Mouse (Mus musculus) fibroblast of lung, adult 2 months (primary cell): ENCODE results near the gene Kif17.

Source experiments
- DNase-seq: peaks from one replicate; pipeline ENCODE4 v3.0.0-alpha.2; 2011; ENCODE audit warnings: low read depth

Kif17 gene

DNA sequence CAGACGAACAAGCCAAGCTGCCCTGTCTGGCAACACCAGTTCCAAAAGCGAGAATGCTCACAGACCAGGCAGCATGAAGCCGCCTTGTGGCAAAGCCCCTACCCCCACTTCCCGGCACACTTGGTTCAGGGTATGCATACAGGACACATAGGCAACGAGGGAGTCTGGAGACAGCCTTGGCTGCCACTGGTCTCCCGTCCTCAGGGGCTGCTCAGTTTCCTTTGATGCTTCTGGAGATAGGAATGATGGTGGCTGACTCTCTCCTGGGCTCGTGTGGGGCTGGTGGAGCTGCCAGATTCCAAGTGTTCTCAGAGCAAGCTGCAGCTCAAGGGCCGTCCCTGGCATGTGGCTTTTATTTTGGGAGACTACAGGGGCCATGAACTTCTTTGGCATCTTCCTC lies 91.2 kb downstream of the Kif17 start:
- DNase-seq, result no peak

DNA sequence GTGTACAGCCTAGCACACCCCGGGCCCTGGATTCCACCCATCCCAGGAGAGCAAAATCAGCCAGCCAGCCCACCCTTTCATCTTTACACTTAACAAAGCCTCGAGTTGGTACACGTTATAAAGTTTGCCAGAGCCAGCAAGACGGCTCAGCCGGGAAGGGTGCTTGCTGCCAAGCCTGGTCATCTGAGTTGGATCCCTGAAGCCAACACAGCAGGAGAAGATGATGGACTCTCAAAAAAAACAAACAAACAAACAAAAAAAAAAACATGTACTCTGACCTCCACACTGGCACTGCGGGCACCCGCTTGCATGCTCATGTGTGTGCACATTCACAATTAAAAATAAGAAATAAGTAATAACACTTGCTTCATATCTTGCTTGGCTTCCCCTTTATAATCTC lies 91.8 kb downstream of the Kif17 start:
- no peak for DNase-seq

DNA sequence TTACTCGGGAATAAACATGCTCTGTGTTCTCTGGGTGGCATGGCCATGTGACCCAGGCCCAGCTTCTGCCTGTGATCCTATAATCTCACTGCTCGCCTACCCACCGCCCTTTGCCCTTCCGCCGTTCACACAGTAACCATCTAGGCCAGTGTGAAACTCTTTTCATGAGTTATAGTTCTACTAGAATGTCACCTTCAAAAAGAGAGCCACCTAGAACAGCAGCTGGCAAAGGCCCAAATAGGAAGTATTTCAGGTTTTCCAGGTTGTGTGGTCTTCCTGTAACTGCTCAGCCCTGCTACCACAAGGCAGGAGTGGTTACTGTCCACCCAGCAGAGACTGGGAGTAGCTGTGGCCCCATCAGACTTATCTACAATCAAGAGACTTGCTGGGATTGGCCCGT lies 92.5 kb downstream of the Kif17 start:
- no peak for DNase-seq

DNA sequence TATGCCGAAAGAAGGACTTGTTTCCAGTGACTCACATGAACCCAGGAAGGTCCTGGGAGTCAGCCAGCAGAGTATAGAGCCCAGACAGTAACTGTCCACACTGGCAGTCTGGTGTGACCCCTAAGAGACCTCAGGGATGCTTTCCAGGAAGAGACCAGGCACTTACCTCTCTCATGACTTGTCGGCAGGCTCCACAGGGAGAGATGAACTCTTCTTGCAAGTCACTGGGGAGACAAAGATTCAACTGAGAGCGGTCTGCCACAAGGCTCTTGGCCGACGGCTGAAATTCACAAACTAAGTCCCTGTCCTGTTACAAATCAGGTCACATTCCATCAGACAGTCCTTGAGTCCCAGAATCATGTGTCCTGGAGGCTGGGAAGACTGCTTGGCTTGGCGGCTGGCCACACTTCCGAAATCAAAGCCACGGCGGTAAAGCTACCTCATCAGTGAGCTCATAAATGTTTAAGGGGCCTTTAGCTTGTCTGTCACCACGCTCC lies 93.2 kb downstream of the Kif17 start:
- no peak for DNase-seq

DNA sequence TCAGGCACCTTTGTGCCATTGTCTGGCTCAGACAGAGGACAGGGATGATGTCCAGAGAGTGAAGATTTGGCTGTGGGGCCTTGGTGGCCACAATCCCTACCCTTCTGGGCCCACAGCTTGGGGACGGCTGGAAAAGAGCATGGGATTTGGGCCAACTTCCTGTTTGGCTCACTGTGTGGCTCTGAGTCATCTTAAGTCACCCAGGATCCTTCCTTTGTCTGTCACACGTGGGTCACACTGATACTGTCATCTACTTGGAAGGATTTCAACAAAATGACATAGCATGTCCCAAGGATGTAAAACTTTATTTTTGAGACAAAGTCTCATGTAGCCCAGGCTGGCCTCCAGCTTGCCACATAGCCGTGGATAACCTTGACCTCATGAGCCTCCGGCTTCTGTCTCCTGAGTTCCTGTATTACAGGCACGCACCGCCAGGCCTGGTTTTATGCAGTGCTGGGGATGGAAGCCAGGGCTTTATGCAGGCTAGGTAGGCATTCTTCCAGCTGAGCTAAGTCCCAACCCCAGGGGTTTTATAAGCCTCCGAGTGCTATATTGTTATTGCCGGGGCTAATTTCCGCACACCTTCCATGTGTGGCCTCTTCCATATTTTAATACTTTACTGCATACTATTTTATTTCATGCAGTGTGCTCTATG lies 94.8 kb downstream of the Kif17 start:
- DNase-seq, result no peak

DNA sequence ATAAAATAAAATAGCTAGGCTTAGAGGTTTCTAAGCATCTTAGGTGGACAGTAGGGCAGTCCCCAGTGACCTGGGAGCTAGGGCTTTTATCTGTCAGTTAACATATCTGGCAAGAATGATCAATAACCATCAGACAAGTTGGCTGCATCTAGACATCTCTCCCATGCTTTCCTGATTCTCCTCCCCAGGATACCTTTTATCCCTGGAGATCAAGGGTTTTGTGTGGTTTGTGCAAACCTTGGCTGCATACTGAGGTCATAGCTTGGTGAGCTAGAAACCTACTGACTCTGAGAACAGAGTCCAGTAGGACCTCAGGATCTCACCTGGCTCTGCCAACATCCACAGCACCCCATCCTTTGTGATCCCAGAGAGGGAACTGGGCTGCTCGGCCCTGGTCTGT lies 97.0 kb downstream of the Kif17 start:
- DNase-seq, result no peak

DNA sequence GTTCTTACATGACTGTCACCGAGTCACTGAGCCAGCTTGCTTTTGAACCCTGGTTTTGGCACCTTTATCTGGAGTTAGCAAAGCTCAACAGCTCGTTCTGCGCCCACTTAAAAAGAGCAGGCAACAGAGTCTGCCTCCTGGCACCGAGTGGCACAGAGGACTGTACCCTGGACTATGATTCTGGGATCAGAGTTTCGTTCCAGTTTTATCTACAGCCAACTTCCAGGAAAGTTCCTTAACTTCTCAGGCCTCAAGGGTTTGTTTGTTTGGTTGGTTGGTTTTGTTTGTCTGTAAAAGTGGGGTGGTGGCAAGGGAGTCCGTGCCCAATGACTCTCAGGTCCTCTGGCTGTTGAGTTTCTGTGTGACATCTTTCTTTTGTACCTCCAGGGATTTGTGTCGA lies 98.5 kb downstream of the Kif17 start:
- DNase-seq, result no peak
